Mouse (Mus musculus): ENCODE results near the gene Tgfbr2. TPM values are rescaled to one million over a fixed set of nuclear protein-coding genes. Genes with fewer than 3 reads are reported as not detected.
A peak's percentile ranks its signal among the peaks of the same experiment; 100 is the strongest.

Gene Tgfbr2
- polyA plus RNA-seq, 1 experiment from 2014 or later = 27.2 TPM

DNA sequence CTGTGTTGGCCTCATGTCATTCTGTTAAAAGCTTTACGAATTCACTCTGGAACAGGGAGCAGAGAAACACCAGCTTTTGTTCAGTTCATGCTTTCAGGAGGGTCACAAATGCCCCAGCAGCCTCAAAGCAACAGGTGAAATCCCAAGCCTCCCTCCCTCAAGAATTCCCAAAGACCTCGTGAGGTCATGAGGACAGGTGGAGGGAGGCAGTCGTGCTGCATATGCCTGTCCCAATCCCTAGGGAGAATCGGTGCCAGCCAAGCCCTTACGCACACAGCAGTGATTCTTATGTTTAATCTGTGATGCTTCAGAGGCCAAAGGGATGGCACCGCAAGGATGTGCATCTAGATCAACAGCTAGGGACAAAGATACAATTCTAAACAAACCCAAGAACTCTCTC lies 39.0 kb downstream of the Tgfbr2 start:
- Histone ChIP-seq H3K4me1 (ENCODE audit: control insufficient read depth, insufficient read depth, low read length) (peaks cover 8% of the 10 kb centered on the region), H3K9me3 (ENCODE audit: control insufficient read depth, low read length) (no peaks in the 10 kb centered on the region), H3K4me2 (replicated peaks; ENCODE audit: low read depth, low read length) (no peak overlapping the region), H3K36me3 (ENCODE audit: control insufficient read depth, insufficient read depth, low read length) (peaks cover 4% of the 10 kb centered on the region), H3K27me3 (ENCODE audit: control insufficient read depth, insufficient read depth, low read length) (no peaks in the 10 kb centered on the region), H3K4me3 (ENCODE audit: low read length) (no peak overlapping the region), H3K27ac (ENCODE audit: low read depth, low read length) (no peak overlapping the region), H3K9ac (ENCODE audit: low read depth, low read length) (no peak overlapping the region)
- 79% methylated on average over 6 of the region's 6 CpGs for WGBS
- no peak for ATAC-seq (ENCODE audit: low FRiP score, low TSS enrichment)

DNA sequence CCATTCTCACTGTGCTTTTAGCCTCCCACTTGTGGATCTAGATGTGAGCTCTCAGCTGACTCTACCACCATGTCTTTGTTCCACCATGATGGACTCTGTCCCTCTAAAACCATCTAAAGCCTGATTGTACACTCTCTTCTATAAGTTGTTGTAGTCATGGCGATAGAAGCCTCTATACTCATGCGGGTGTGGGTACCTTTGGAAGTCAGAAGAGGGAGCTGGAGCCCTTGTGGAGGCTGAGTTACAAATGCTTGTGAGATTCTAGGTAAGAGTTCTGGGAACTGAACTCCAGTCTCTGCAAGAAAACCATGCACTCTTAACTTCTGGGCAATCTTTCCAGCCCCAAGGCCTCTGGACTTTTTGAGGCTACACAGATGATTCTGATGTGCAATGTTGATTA lies 40.7 kb downstream of the Tgfbr2 start:
- ATAC-seq (ENCODE audit: low FRiP score, low TSS enrichment) = no peak
- Histone ChIP-seq H3K27me3 (ENCODE audit: control insufficient read depth, insufficient read depth, low read length) (no peaks in the 10 kb centered on the region), H3K27ac (ENCODE audit: low read depth, low read length) (no peak overlapping the region), H3K36me3 (ENCODE audit: control insufficient read depth, insufficient read depth, low read length) (peaks cover 20% of the 10 kb centered on the region), H3K9ac (ENCODE audit: low read depth, low read length) (no peak overlapping the region), H3K4me2 (replicated peaks; ENCODE audit: low read depth, low read length) (no peak overlapping the region), H3K4me3 (ENCODE audit: low read length) (no peak overlapping the region), H3K9me3 (ENCODE audit: control insufficient read depth, low read length) (no peaks in the 10 kb centered on the region), H3K4me1 (ENCODE audit: control insufficient read depth, insufficient read depth, low read length) (peaks cover 8% of the 10 kb centered on the region)
- 89% methylated on average over 2 of the region's 2 CpGs for WGBS

- 57% methylated on average over 6 of the region's 6 CpGs for WGBS
- Histone ChIP-seq H3K4me2 (replicated peaks; ENCODE audit: low read depth, low read length) (no peak overlapping the region), H3K4me3 (ENCODE audit: low read length) (no peak overlapping the region), H3K4me1 (ENCODE audit: control insufficient read depth, insufficient read depth, low read length) (peaks cover 8% of the 10 kb centered on the region), H3K27ac (ENCODE audit: low read depth, low read length) (no peak overlapping the region), H3K9ac (ENCODE audit: low read depth, low read length) (no peak overlapping the region), H3K36me3 (ENCODE audit: control insufficient read depth, insufficient read depth, low read length) (peaks cover 24% of the 10 kb centered on the region), H3K27me3 (ENCODE audit: control insufficient read depth, insufficient read depth, low read length) (no peaks in the 10 kb centered on the region), H3K9me3 (ENCODE audit: control insufficient read depth, low read length) (no peaks in the 10 kb centered on the region)
- peak; percentile 75 for ATAC-seq (ENCODE audit: low FRiP score, low TSS enrichment)
Measured at GRCm38 (mm10) chr9:116133312-116133980, 41.7 kb downstream of the Tgfbr2 start.

- no peak overlapping the region for H3K4me2 ChIP-seq (replicated peaks; ENCODE audit: low read depth, low read length)
- H3K9ac ChIP-seq (ENCODE audit: low read depth, low read length) = no peak overlapping the region
- H3K4me1 ChIP-seq (ENCODE audit: control insufficient read depth, insufficient read depth, low read length) = peaks cover 9% of the 10 kb centered on the region
- no peak overlapping the region for H3K4me3 ChIP-seq (ENCODE audit: low read length)
- H3K27ac ChIP-seq (ENCODE audit: low read depth, low read length) = no peak overlapping the region
- 70% methylated on average over 3 of the region's 3 CpGs for WGBS
- no peaks in the 10 kb centered on the region for H3K27me3 ChIP-seq (ENCODE audit: control insufficient read depth, insufficient read depth, low read length)
- no peaks in the 10 kb centered on the region for H3K9me3 ChIP-seq (ENCODE audit: control insufficient read depth, low read length)
- no peak for ATAC-seq (ENCODE audit: low FRiP score, low TSS enrichment)
- peaks cover 48% of the 10 kb centered on the region for H3K36me3 ChIP-seq (ENCODE audit: control insufficient read depth, insufficient read depth, low read length)
Measured at GRCm38 (mm10) chr9:116128886-116129285, 46.3 kb downstream of the Tgfbr2 start.

- WGBS = 86% methylated on average over 2 of the region's 2 CpGs
- Histone ChIP-seq H3K36me3 (ENCODE audit: control insufficient read depth, insufficient read depth, low read length) (peaks cover 48% of the 10 kb centered on the region), H3K4me3 (ENCODE audit: low read length) (no peak overlapping the region), H3K27me3 (ENCODE audit: control insufficient read depth, insufficient read depth, low read length) (no peaks in the 10 kb centered on the region), H3K4me1 (ENCODE audit: control insufficient read depth, insufficient read depth, low read length) (peaks cover 7% of the 10 kb centered on the region), H3K9me3 (ENCODE audit: control insufficient read depth, low read length) (no peaks in the 10 kb centered on the region), H3K4me2 (replicated peaks; ENCODE audit: low read depth, low read length) (no peak overlapping the region), H3K9ac (ENCODE audit: low read depth, low read length) (no peak overlapping the region), H3K27ac (ENCODE audit: low read depth, low read length) (no peak overlapping the region)
- ATAC-seq (ENCODE audit: low FRiP score, low TSS enrichment) = no peak
Measured at GRCm38 (mm10) chr9:116128311-116128710, 46.8 kb downstream of the Tgfbr2 start.

- ATAC-seq (ENCODE audit: low FRiP score, low TSS enrichment) = no peak
- Histone ChIP-seq H3K4me1 (ENCODE audit: control insufficient read depth, insufficient read depth, low read length) (peaks cover 12% of the 10 kb centered on the region), H3K36me3 (ENCODE audit: control insufficient read depth, insufficient read depth, low read length) (peaks cover 50% of the 10 kb centered on the region), H3K27me3 (ENCODE audit: control insufficient read depth, insufficient read depth, low read length) (no peaks in the 10 kb centered on the region), H3K4me3 (ENCODE audit: low read length) (no peak overlapping the region), H3K4me2 (replicated peaks; ENCODE audit: low read depth, low read length) (no peak overlapping the region), H3K27ac (ENCODE audit: low read depth, low read length) (no peak overlapping the region), H3K9ac (ENCODE audit: low read depth, low read length) (no peak overlapping the region), H3K9me3 (ENCODE audit: control insufficient read depth, low read length) (no peaks in the 10 kb centered on the region)
- WGBS = 58% methylated on average over 4 of the region's 4 CpGs
Measured at GRCm38 (mm10) chr9:116126494-116126893, 48.7 kb downstream of the Tgfbr2 start.

DNA sequence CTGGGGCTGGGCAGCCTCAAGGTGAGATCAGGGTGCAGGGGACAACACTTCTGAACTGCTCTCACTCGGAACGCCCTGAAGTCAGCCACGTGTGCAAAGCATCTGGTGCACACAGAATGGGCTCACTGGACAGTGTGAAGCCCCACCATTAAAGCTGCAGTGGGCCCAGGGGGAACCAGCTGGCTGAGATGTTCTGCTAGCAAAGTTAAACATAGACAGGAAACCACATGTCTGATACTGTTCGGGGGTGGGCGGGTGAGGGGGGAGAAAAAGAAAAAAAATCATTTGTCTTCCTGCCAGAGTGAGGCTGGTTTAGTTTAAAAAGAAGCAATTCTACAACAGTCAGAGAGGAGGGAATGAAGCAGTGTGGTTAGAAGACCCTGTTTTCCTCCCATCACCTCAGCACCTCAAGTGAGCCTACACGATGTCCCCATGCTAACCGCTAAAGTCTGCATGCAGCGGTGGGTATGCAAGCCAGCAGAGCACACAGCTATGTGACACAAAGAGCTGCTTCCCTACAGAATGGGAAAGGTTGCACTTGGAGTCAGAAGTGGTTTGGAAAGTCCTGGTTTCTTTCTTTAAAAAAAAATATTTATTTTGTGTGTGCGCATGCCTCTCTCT lies 52.1 kb downstream of the Tgfbr2 start:
- Histone ChIP-seq H3K4me1 (ENCODE audit: control insufficient read depth, insufficient read depth, low read length) (peaks cover 16% of the 10 kb centered on the region), H3K27me3 (ENCODE audit: control insufficient read depth, insufficient read depth, low read length) (no peaks in the 10 kb centered on the region), H3K9me3 (ENCODE audit: control insufficient read depth, low read length) (no peaks in the 10 kb centered on the region), H3K27ac (ENCODE audit: low read depth, low read length) (peak overlapping the region; percentile 58; the same call in 1 of the 2 replicates), H3K4me3 (ENCODE audit: low read length) (no peak overlapping the region), H3K9ac (ENCODE audit: low read depth, low read length) (no peak overlapping the region), H3K4me2 (replicated peaks; ENCODE audit: low read depth, low read length) (no peak overlapping the region), H3K36me3 (ENCODE audit: control insufficient read depth, insufficient read depth, low read length) (peaks cover 32% of the 10 kb centered on the region)
- peak; percentile 79 for ATAC-seq (ENCODE audit: low FRiP score, low TSS enrichment)
- 39% methylated on average over 9 of the region's 9 CpGs for WGBS

DNA sequence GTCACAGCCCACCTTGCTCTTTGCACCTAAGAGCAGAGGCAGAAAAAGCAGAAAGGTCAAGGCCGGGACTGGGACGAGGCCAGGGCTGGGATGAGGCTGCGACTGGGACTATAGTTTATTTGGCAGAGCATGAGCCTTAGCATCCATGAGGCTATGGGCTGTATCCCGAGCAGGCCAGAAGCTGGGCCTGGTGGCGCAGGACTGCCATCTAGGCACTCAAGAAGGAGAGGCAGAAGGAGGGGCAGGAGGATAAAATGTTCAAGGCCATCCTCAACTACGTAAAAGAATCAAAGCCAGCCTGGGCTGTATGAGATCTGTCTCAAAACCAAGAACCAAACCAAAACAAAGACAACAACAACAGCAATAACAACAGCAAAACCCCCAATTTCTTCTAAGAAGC lies 52.6 kb downstream of the Tgfbr2 start:
- 65% methylated on average over 6 of the region's 6 CpGs for WGBS
- Histone ChIP-seq H3K9ac (ENCODE audit: low read depth, low read length) (no peak overlapping the region), H3K27me3 (ENCODE audit: control insufficient read depth, insufficient read depth, low read length) (no peaks in the 10 kb centered on the region), H3K4me3 (ENCODE audit: low read length) (no peak overlapping the region), H3K36me3 (ENCODE audit: control insufficient read depth, insufficient read depth, low read length) (peaks cover 29% of the 10 kb centered on the region), H3K9me3 (ENCODE audit: control insufficient read depth, low read length) (no peaks in the 10 kb centered on the region), H3K4me1 (ENCODE audit: control insufficient read depth, insufficient read depth, low read length) (peaks cover 16% of the 10 kb centered on the region), H3K4me2 (replicated peaks; ENCODE audit: low read depth, low read length) (no peak overlapping the region), H3K27ac (ENCODE audit: low read depth, low read length) (peak overlapping the region; percentile 13; the same call in 1 of the 2 replicates)
- no peak for ATAC-seq (ENCODE audit: low FRiP score, low TSS enrichment)

DNA sequence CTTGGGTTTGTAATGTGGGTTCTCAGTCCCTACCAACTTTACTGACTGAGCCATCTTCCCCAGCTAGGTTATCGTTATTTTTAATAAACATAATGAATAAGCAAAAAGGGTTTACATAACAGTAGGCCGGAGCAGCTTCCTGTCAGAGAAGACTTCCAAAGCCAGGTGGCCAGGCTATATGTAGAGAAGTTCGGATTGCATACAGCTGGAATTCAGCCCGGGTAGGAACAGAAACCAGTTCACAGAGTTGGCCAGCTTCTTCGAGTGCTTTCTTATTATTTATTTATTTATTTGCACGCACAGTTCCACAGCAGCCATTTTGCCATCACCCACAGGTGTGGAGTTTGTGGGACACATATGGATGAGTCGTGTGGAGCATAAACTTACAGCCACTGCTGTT lies 53.7 kb downstream of the Tgfbr2 start:
- Histone ChIP-seq H3K9ac (ENCODE audit: low read depth, low read length) (no peak overlapping the region), H3K4me1 (ENCODE audit: control insufficient read depth, insufficient read depth, low read length) (peaks cover 16% of the 10 kb centered on the region), H3K4me3 (ENCODE audit: low read length) (no peak overlapping the region), H3K9me3 (ENCODE audit: control insufficient read depth, low read length) (no peaks in the 10 kb centered on the region), H3K27ac (ENCODE audit: low read depth, low read length) (no peak overlapping the region), H3K4me2 (replicated peaks; ENCODE audit: low read depth, low read length) (no peak overlapping the region), H3K27me3 (ENCODE audit: control insufficient read depth, insufficient read depth, low read length) (no peaks in the 10 kb centered on the region), H3K36me3 (ENCODE audit: control insufficient read depth, insufficient read depth, low read length) (peaks cover 30% of the 10 kb centered on the region)
- 88% methylated on average over 7 of the region's 7 CpGs for WGBS
- ATAC-seq (ENCODE audit: low FRiP score, low TSS enrichment) = no peak
